Mouse (Mus musculus) cerebellum, adult 9-10 months (tissue): ENCODE results near the gene Espn.

Experiments
- DNase-seq: peaks from one replicate; pipeline ENCODE4 v3.0.0; 2022

Gene Espn

DNA sequence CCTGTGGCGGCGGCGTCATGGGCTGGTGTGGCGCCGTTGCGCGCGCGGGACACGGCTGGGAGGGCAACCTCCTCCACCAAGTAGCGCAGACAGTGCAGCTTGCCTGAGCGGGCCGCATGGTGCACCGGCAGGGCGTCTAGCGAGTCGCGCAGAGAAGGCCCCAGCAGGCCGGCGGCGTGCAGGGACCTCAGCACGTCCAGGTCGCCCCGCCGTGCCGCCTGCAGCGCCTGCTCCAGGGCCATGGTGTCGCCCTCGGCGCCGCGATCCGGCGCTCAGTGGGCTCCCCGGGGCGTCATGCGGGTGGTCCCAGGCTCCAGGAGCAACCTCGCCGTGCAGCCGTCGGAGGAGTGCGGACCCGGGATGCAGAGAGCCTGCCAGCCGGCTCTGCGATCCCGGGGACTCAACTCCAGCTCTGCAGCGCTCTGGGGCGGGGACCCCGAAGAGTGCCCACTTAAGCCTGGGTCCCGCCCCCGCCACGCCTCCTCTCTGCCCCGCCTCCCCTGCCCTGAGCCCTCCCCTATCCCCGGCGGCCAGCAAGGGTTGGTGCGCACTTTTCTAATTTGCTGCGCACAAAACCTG, at the start of gene Espn:
TSS of gene Espn (minus strand) at position 406 of the 579 bp plus-strand sequence.
- DNase-seq: no peak

DNA sequence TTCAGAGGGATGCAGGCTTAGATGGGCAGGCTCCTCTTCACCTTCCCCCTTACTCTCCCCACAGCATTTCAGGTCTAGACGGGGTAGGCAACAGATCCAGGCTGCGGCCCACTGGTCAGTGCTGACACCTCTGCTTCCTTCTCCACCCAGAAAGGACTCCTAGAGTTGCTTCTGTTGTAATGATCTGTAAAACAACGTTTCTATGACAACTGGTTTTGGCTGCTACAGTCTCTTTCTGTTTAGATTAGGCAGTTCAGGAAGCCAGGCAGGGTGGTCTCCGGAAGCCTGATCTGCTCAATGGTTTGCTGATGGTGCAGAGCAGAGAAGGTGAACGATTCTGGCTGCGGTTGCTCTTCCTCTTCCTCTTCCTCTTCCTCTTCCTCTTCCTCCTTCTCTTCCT, 49.3 kb upstream of the Espn start:
- no peak for DNase-seq

DNA sequence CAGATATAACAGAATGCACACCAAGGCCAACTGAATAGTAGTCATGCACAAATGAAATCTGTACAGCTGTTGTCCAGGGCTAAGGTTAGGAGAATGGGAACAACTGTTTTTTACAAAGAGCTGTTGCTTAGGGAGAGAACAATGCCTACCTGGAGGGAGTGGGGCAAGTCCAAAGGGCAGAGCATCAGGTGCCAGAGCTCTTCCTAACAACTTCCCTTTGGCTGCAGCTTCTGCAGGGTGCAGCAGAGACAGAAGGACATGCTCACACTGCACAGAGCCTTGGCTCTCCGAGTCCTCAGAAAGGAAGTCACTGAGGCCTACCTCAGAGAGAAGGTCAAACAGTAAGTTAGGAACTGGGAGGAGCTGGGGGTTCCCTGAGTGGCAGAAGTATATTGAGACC, 47.4 kb upstream of the Espn start:
- DNase-seq: no peak

DNA sequence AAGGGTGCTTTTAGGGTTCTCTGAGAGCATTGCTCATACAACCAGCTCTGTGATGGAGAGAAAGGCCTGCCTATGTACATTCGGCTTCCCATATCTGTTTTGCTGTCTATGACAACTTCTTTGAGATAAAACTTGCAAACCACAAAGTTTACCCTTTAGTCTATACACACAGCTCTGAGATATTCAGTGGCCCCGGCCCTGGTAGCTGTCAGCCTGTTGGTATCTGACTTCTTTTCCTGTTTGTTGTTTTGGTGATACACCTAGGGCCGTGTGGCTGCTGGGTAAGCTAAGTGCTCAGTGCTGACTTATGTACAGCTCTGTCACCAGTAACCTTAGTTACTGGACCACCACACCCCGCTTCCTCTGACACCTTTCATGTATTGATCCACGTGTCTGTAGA, 45.4 kb upstream of the Espn start:
- DNase-seq: no peak

DNA sequence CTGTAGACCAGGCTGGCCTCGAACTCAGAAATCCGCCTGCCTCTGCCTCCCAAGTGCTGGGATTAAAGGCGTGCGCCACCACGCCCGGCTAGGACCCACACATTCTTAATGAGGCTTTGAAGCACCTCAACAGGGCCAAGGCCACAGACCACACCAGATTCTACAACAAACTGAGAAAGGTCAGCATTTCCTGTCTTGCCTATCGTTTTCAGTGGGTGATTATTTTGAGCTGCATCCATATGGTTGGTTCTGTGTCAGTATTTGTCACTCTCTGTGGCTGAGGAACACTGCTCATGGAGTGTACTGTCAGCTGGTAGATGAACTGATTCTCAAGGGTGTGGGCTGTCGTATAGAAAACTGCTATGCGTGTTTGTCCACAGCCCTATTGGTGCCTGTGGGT, 44.1 kb upstream of the Espn start:
- no peak for DNase-seq

DNA sequence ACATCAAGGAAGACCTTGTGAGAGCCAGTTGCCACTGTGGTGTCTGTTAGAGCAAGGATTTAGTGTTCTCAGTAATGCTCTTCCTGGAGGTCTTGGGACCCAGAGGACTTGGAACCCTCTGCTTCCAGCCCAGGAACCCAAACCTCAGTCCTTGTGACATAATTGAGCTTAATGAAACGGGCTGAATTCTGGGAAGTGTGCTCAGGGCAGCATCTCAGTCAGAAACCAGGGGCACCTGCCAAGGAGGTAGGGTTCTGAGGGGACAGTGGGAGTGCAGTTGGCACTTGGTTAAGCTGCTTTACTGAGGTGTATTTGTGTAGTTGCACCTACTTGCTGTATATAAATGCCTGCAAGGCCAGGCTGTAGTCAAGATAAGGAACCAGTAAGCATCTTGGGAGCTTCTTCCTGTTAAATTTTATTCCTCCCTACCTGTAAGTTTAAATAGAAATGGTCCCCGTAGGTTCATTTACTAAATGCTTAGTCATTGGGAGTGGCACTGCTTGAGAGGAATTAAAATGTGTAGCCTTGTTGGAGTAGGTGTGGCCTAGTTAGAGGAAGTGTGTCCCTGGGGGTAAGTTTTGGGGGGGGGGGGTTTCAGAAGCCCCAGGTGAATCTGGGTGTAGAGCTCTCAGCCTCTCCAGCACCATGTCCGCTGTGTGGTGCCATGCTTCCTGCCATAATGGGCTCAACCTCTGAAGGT, 42.5 kb upstream of the Espn start:
- DNase-seq: peak; percentile 69

DNA sequence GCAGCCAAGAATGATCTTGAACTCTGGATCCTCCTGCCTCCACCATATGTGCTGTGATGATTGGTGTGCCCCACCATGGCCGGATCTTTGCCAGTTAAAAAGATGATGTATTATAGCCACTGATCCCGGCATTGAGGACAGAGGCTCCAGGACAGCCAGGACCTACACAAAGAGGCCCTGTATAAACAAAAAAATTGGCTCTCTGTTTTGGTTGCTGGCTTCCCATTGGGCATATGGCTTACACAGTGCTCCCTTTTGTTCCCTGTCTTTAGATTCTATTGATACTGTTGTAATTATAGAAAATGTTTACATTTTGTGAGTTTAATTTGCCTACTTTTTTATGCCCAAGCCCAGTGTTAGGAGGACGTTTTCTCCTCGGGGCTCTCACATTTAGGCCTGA, 40.4 kb upstream of the Espn start:
- no peak for DNase-seq

DNA sequence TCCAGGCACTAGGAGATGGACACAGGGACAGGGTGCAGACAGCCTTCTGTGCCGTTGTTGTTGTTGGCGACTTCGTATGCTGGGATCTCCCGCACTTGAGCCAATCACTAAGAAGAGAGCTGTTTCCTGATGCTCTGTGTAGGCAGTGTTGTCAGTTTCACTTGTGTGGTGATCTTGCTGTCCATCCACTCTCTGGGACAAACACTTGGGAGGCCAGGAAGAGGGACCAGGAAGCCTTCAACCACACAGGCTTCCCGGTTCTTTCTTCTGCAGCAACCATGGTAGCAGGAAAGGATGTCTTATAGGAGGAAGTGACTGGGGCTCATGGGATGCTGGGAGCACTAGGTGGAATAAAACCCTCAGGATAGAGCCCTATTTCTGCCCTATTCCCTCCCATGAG, 38.5 kb upstream of the Espn start:
- DNase-seq: no peak

DNA sequence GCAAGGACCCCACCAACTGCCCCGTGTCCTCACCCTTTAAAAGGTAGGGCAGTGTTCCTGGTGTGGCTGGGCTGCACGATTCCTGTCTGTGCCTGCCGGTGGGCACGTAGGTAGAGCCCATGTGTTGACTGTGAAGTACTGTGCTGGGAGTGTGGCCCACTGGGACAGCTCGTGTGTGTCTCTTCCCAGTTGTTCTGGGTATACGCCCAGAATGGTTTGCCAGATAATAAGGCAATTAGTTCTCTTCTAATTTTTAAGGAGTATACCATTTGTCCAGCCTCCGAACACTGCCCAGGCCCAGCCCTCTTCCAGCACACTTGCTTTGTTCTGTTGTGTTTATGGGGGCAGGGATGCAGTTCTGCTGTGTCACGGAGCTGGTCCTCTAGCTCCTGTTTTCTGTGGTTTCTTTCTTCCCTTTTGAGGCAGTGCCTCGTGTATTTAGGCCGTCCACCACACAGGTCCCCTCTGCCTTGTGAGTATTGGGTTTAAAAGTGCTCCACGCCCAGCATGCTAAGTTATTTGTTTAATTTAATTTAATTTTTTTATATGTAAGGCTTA, 38.0 kb upstream of the Espn start:
- DNase-seq: no peak

DNA sequence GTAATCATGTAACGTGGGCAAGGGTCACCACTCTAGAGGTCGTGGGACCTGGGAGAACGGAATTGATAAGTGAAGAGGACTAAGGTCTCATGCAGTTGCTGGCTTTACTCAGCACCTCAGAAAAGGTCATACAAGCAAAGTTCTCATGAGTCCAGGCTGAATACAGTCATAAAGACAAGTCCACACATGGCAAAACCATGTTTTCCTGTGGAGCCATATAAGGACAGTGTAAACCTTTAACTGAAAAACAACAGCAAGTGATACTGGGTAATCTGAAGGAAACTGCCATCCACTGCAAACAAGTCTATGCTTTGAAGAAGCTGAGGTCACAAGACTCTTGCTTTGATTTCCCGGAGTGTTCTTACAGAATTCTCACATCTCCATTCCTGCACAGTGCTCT, 37.5 kb upstream of the Espn start:
- no peak for DNase-seq

DNA sequence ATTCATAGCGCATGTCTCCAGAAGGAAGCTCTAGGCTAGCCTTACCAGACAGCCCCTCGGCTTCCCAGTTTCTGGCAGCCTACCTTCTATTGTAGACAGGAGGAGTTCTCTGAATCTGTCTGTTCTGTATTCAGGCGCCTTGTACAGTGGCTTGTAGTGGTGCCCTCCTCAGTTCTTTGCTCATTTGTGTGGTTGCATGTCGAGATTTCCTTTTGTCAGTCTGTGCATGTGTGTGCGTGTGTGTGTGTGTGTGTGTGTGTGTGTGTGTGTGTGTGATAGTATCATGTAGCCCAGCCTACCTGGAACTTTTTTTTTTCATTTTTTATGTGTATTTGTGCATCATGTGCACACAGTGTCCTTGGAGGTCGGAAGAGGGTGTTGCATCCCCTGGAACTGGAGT, 36.9 kb upstream of the Espn start:
- no peak for DNase-seq

DNA sequence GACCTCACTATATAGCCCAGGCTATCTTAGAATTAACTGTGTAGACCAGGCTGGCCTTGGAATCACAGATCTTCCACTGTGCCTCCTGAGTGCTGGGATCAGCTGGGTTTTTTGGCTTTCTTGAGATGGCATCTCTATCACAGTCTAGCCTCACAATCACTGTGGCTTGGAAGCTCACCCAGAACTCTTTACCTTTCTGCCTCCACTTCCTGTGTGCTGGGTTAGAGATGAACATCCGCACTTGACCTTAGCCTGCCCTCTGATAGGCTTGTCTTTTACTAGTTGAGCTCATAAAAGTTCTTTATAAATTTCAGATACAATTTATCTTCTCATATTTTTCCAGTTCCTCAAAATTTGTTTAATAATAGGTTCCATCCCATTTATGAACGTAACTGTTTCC, 36.5 kb upstream of the Espn start:
- no peak for DNase-seq

DNA sequence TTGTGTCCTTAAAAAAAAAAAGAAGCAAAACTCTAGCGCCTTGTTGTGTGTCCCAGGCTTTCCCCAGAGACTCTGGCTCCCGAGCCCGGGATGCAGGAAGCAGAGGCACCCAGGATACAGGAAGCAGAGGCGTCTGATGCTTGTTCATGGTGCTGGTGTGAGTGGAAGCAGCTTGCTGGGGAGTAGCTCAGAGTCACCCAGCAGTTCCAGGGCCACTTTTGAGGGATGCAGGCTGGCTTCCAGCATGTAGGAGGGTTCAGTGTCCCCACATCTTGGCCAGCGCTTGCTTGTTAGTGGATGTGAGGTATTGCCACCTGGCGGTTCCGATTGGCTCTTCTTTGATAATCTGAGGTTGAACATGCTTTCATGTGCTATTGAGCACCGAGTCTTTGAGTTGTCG, 35.0 kb upstream of the Espn start:
- no peak for DNase-seq

DNA sequence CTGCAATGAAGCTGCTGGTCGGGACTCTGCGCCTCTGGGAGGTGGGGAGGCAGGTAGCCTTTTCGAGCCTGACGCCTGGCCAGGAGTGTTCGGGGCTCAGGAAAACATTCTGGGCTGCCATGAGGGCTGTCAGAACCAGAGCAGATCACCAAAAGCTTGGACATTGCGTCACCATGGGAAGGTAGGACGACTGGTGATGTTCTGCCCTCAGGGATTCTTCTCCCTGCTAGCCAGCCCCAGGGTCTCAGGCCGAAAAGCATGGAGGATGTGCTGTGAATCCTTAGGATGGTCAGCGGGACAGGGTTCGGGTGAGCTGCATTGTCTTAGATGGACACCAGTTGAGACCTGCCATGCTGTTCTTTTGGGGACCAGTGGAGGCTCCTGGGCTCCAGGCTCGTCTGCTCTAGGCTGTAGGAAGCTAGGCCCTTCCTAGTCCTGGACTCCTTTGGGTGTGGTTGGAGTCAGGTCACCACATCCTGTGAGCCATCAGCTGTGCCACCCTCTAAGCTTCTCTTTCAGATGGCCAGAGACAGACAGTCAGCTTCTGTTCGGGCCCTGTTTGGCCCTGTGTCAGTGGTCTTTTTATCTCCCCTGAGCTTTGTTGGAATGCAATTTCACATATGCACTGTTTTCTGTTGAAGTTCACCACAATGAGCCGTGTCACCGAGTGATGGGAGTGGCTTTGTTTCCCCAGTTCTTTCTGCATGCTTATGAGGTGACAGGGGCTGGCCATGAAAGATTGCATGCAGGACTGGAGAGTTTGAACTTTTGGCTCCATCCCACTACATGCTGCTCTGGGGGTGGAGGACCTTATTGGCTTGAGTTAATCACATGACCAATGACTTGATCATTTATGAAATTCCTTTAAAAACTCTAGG, 34.3 kb upstream of the Espn start:
- DNase-seq: no peak

DNA sequence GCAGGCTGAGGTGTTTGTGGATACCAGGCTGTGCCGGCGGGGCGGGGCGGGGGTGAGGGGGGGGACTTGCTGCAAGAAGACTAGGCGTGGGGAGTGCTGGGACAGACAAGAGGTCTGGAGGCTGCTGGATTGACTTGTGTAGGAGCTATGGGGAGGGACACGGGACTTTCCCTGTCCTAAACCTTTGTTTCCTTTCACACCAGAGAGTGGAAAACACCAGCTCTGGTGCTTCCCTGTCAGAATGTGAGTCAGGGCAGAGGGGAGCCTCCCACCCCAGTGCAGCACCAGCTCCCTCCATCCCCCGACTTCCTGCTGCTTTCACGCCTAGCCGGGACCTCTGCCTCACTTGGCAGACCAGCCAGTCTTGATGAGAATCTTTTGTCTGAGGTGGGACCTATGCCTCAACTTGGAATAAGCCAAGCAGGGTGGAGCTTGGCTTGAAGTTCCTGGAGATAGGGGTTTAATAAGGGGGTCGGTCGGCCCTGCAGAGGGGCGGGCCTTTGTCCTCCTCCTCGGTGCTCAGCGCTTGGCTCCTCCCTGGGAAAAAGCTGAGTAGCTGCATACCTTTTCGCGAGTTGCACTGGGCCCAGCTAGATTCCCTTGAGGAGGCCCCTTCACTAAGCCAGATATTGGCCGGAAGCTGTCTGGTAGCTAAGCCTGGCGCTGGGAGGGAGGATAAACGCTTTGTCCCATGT, 33.5 kb upstream of the Espn start:
- no peak for DNase-seq

DNA sequence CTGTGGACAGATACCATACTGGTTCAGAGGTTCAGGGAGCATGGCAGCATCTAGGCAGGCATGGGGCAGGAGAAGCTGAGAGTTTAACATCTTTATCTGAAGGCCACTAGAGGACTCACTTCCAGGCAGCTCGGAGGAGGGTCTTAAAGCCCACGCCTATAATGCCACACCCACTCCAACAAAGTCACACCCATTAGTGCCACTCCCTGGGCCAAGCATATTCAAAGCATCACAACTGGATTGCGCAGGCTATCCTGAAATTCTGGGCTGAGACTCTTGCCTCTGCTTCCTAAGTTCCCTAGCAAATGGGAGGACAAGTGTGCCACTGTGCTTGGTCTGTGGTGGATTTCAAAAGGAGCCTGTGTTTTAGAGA, 33.0 kb upstream of the Espn start:
- no peak for DNase-seq

DNA sequence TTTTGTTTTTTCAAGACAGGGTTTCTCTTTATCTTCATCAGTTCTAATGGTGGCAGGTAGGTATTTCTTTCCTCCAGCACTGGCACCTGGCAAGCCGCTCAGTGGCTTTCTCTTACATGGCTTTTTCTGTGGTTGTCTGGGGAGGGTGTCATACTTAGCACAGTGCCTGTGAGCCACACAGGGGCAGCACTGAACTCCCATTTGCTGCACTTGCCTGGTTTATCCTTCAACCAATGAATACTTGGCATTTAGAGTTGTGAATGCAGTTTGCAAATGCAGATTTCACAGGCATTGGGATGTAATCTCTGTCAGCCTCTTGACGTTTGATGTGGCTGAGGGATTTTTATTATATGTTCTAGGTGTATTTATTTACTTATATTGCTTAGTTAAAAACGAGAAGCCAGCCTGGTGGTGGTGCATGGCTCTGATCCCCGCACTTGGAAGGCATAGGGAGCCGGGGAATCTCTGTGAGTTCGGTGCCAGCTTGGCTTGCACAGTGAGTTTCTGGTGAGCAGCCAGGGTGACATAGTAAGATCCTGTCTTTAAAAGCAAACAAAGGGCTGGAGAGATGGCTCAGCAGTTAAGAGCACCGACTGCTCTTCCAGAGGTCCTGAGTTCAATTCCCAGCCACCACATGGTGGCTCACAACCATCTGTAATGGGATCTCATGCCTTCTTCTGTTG, 32.3 kb upstream of the Espn start:
- peak; percentile 74 for DNase-seq

DNA sequence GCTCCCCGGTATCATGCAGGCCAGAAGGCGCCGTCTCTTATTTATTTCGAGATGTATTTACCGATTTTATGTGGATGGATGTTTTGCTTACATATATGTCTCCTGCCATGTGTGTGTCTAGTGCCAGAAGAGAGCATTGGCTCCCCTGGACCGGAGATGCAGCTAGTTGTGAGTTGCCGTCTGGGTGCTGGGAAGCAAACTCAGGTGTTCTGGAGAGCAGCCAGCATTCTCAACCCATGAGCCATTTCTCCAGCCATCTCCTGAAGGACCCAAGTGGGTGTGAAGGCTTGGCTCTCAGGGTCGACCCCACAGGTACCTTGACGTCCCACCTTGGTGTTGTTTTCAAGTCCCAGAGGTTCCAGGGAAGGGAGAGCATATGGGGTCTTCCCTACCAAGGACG, 30.0 kb upstream of the Espn start:
- peak; percentile 54 for DNase-seq

DNA sequence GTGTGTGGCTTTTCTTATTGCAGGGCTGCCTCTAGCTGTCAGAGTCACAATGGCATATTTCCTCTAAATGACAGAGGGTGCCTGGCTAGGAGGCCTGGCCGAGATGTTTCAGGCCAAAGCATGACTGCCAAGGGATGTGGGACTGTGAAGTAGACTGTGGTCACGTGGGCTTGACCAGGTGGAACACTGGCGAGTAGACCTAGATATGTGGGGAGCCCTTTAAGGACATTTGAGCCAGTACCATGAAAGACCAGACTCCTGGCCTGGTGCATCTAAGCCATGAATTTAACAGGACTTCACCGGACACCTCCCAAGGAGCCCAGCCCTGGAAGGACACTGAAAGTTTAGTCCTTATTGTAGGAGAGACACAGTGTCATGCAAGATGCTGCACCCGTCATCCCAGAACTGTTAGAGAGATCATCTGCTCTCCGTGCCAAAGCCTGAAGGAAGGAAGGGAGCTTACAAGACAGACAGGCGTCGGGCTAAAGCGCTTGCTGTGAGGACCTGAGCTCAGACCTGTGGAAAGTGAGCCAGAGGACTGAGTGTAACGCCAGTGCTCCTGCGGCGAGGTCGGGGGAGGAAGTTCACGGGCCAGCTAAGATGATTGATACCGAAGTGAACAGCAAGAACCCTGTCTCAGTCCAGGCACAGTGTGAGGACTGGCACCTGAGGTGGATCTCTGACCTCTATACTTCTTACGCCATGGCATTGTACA, 27.9 kb upstream of the Espn start:
- DNase-seq: peak; percentile 91

DNA sequence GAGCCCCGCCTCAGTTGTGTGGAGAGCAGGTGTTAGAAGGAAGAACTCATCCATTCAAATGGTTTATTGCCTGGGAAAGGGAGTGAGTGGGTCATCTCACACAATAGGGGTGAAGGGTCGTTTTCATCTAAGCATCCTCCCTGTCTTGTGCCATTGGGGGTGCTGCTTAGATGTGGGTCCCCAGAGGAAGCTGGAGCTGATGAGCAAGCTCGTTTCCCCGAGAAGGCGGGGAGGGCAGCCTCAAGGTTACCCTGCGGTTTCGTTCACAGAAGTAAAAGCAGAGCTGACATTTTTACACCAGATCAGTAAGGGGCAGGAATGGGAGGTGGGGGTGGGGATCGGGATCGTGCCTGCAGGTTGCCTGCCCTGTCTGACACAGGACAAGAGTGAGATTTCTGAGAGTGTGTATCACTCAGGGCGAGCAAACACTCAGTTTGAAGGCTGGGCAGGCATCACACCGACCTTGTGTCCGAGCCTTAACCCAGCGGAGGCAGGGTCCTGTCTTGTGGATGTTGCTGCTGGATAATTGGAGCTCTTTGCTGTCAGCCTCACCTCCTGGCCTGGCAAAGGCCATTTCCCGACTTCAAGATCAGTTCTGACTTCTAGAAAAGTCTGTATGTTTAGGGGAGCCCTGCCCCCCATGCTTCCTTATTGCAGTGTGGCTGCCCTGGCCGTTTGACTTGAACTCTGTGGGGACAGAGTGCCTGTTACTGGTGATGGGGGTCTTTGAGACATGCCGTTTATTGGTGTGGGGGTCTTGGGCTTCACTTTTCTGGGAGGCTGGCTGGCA, 26.9 kb upstream of the Espn start:
- peak; percentile 67 for DNase-seq

DNA sequence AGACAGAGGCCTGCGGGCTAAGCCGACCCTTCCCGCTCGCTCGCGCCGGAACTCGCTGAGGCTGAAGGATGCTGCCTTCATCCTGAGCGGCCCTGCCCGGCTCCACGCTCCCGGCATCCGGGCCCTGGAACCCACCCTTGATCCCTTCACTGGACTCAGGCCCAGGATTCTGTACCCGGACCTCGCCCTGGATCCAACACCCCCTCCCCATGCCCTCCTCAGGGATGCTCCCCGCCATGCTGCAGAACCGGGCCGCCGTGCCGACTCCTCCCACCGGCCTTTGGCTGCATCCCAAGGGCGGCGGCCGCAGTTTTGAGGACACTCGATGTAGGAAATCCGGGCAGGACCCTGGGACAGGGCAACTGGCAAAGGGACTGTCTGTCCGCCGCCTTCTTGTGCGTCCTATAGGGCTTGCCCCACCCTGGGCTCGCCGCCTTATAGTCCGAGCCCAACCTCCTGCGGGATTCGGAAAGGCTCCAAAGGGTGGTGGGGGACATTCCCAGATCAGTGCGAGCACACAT, 26.2 kb upstream of the Espn start:
- DNase-seq: peak; percentile 80
